Mouse (Mus musculus) urinary bladder, postnatal 36 days (tissue): ENCODE data around the gene Suco.

ENCODE experiments used
- DNase-seq, 2 experiments: peaks; one replicate each; pipeline ENCODE4 v3.0.0; 2022; ENCODE audit warnings: low spot score in 2 of 2, mixed read lengths in 1 of 2

Gene Suco

GRCm38 (mm10) chr1:161791854-161792686, 84.4 kb downstream of the Suco start:
- no peak for DNase-seq

GRCm38 (mm10) chr1:161788339-161788738, 88.1 kb downstream of the Suco start, which contains the start of gene Fasl:
Gene Fasl, minus strand, starts transcription at chr1:161788495.
- DNase-seq: no peak

- DNase-seq: no peak
Measured at GRCm38 (mm10) chr1:161782725-161783124, 93.8 kb downstream of the Suco start.

GRCm38 (mm10) chr1:161781594-161781993, 94.9 kb downstream of the Suco start:
- no peak for DNase-seq

- DNase-seq: no peak
Measured at GRCm38 (mm10) chr1:161779057-161779456, 97.4 kb downstream of the Suco start.

- no peak for DNase-seq
Measured at GRCm38 (mm10) chr1:161775151-161775550, 101.3 kb downstream of the Suco start.

GRCm38 (mm10) chr1:161771293-161771692, 105.2 kb downstream of the Suco start:
- DNase-seq: no peak

DNA sequence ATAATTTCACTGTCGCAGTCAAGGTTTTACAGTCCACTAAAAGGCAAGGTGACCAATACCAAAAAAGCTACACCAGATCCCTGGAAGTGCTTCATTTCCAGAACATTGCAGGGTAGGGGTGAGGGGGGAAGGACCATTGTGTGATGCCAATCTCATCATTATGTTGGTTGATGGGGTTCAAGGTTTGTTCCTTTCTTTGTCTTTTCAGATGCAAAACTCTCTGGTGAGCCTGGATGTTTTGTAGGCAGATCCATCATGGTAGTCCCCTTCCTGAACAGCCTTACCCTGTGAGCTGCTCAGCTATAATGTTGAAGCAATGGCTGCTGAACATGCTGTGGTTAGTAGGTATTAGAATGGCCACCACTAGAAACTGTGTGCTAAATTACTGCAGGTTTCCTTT, 107.2 kb downstream of the Suco start:
- DNase-seq: no peak

GRCm38 (mm10) chr1:161767101-161767524, 109.4 kb downstream of the Suco start:
- no peak for DNase-seq

DNA sequence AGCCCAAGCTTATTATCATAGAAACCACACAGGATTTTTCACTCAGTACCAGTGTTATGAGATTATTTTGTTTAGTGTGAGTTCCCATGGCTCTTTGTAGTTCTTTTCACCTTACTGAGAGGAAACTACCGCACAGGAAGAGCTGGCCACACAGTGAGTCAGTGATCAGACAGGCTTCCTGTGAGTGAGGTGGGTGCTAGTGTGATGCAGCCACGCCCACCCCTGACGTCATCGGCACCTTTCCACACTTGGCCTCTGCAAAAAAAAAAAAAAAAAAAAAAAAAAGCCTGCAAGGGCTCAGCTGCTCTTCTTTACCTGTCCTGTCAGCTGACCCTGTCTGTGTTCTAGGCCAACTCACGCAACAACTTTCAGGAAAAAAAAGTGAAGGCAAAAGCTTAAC, 109.8 kb downstream of the Suco start:
- peak; percentile 10 to 29 for DNase-seq
